Mouse (Mus musculus) ES-E14 (cell line): Measurements from ENCODE around the gene Zbtb14.

Experiments
- CHD2 ChIP-seq: IDR thresholded peaks from 2 replicates; pipeline ENCODE4 v1.6.1; 2014; ENCODE audit warnings: mild to moderate bottlenecking, low read depth, low read length, inconsistent platforms
- HCFC1 ChIP-seq: IDR thresholded peaks from 2 replicates; pipeline ENCODE4 v1.6.1; 2012; ENCODE audit warnings: low read length, inconsistent platforms, borderline replicate concordance; ENCODE audit not compliant: insufficient read depth
- MAFK ChIP-seq: IDR thresholded peaks from 2 replicates; pipeline ENCODE4 v1.6.1; 2014; ENCODE audit warnings: mild to moderate bottlenecking, low read depth, low read length, inconsistent platforms; ENCODE audit not compliant: insufficient read depth
- ZC3H11A ChIP-seq: IDR thresholded peaks from 2 replicates; pipeline ENCODE4 v1.6.1; 2012; ENCODE audit warnings: low read depth, mild to moderate bottlenecking, inconsistent platforms, low read length, borderline replicate concordance
- ZNF384 ChIP-seq: IDR thresholded peaks from 2 replicates; pipeline ENCODE4 v1.6.1; 2012; ENCODE audit warnings: low read depth, low read length, inconsistent platforms

- TF ChIP-seq ZC3H11A (no peak), HCFC1 (no peak), MAFK (no peak), ZNF384 (no peak), CHD2 (no peak)
Measured at GRCm38 (mm10) chr17:69396147-69397033, 13.5 kb downstream of the Zbtb14 start.
